Mouse (Mus musculus): ENCODE results near the gene Fbxl21.

DNA sequence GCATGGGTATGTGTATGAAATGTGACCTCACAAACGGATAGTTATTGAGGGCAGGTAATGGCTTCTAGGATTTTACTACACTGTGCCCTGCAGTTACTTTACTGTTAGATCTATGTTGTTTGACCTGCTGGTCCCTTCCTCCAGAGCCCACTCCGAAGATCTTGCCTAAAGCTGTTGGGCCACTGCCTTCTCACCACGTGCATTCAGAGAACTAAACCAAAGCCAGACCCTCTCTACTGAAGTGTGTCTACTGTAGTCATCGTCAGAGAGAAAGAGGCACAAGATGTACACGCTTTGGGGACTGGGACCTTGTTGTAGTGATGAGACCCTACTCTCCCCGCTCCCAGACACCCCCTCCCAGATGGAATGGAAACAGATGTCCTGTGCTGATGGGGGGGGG, 29.4 kb downstream of the Fbxl21 start:
- TF ChIP-seq POLR2A (IDR thresholded peaks at IDR 0.05; ENCODE audit: borderline replicate concordance, low read depth, low read length) (no peak), CTCF (IDR thresholded peaks at IDR 0.05; ENCODE audit: low read depth, low read length) (no peak)

Data from bone marrow macrophage, adult 2 months (primary cell).